Mouse (Mus musculus) retina, embryonic 14.5 days (tissue): ENCODE measurements around the gene Tmem19.
"Not testable (repeated sequence)": the region's sequence is repeated elsewhere in the genome, so short reads cannot be mapped to it uniquely, and the experiment has no call there.

Experiments
- DNase-seq: peaks from one replicate; pipeline ENCODE4 v3.0.0-alpha.2; 2015; ENCODE audit warnings: low spot score

Tmem19 gene

DNA sequence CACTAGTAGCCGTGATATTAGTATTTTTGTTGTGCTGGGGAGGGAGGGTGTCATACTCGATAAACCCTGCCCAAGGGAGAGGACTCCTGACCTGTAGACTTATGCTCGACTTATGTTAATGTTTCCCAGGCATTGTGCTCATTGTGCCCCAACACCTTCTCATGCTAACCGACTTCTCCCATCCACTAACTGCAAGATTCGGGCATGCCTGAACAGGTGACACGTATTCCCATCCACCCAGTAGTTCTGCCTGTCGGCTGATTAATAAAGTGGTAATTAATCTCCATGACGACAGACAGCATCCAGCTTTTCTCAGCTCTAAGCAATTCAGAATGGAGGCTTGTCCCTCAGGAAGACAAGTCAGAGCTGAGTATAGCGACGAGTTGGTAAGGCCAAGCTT is 13.3 kb downstream of the Tmem19 start:
- no peak for DNase-seq

DNA sequence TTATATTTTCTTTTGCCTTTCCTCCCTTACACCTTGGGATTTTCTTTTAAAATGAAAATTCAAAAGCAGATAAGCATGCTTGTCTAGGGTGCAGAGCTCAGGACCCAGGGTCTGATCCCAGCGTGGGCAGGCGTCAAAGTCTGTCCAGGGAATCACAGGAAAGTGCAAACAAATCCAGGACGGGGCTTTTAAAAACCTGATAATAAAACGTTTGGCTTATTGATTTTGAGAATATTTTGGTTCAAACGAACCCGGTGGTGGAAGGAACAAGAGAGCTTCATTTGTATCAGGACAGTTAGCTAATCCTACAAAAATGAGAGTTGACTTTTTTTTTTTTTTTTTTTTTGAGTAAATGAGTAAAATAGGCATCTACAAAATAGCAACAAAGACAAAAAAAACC is 14.2 kb downstream of the Tmem19 start:
- DNase-seq, result no peak

DNA sequence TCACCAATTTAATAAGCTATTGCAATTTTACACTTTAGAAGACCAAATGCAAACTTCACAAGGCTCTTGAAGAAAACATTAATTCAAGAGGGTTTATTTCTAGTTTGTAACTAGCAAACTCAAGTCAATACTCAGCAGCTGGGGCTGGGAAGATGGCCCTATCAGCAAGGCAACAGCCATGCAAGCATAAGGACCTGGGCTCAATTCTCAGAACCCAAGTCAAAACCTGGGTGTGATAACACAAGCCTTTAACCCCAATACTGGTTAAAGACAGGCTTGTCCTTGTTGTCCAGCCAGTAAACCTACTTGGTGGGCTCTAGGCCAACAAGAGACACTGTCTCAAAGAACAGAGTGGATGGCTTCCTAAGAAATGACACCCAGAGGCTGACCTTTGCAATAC is 15.9 kb downstream of the Tmem19 start:
- no peak for DNase-seq

DNA sequence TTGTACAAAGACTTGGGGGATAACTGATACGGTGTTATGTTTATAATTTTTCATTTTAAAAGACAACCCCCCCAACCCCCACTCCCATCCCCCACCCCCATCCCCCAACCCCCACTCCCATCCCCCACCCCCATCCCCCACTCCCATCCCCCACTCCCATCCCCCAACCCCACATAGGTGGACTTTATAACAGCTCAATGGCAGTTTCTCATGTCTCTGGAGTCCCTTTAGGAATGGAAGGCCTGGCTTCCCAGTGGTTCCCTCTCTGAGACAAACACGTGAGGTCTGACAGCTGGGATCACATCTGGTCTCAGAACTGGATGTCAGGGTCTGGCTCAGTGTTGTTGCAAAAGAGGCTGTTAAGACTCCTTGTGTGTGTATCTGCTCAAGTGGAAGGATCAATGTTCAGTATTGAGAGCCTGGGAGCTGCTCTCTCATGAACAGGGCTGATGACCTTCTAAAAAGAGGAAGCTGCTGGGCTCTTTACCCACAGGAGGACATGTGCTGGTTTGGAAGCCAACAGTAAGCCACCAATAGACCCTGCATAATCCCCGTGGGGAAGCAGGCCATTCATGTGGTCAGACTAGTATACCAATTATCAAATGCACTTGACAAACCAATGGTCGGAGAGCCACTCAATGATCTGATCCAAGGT is 19.4 kb downstream of the Tmem19 start:
- no peak for DNase-seq

DNA sequence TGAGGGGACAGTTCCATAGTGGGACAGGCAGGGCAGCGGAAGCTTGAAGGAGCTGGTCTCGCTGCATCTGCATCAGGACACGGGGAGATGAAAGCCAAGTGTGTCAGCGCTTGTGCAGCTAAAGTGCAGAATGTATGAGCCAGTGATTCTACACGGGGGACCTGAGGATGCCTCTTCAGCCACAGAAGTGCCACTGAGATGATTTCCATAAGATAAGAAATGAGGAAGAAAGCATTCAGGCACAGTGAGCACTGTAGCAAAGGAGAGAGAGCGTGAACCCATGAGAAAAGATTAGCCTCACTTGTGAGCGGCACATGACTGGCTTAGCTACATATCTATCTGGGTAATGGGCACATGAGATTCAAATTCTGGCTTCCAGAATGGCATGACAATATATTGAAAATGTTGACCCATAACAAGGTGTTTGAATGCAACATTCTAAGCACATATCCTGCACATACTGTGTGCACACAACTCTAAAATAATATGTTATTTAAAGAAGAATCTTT is 22.4 kb downstream of the Tmem19 start:
- no peak for DNase-seq

DNA sequence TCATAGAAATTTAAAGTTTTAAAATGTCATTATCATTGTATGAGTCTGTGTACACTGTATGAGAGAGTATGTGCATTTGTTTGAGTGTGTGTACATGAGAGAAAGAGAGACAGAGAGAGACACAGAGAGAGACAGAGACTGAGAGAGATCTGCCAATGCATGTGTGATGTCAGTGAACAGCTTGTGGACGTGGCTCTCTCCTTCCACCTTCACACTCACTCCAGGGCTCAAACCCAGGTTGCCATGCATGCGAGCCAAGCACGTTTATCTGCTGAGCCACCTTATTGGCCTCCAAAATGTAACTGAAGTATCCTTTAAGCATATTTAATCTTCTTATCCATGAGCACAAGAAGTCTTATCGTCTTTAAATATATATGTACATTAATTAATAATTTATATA is 25.4 kb downstream of the Tmem19 start:
- no peak for DNase-seq

DNA sequence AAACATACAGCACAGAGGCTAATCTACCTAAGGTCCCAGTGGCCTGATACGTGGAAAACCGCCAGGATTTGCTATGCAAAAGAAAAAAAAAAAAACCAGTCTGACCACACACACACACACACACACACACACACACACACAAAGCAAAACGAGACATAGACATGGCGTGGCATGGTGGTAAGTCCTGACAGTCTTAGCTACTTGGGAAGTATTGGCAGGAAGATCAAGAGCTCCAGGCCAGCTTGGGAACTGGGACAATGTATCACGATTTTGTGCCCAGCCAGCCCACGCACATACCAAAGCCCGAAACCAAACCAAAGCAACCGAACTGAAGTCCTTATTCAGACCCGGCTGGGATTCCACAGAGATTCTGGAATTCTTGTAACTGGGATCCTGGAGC is 28.8 kb downstream of the Tmem19 start:
- no peak for DNase-seq

DNA sequence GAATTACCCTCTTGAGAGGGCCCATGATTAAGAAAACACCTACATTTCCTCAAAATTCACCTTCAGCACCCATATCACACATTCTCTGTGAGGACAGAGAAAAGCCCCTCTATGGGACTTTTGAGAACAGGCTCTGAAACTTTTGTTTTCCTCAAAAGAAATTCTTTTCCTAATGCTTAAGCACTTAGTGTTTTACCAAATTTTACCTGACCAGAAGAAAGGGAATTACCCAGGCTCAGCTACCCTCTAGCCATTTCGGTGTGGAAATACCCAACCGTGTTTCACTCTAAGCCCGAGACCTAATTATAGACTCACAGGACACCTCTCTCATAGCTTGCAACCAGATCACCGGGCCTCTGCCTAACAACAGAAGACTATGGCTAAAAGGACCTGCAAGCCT is 29.3 kb downstream of the Tmem19 start:
- DNase-seq, result no peak

DNA sequence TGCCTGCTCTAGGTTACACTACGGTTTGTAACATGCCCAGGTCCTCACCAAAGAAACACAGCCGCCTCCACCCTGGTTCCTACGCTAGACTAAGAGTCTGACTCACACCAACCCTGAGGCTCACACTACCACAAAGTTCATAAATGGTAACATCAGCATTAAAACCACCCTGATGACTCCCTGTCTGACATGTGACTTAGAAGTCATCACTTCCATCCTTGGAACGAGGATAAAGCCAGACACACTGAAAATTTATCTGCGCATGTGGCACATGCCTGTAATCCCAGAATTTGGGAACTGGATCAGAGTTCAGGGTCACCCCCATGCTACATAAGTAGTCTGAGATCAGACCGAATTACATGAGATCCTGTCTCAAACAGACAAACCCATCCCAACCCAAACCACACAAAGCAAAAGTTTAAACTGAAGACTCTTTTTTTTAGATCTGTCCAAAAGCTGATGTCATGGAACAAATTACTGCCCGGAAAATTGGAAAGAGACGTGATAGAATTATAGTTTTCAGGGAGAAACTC is 29.8 kb downstream of the Tmem19 start:
- no peak for DNase-seq

DNA sequence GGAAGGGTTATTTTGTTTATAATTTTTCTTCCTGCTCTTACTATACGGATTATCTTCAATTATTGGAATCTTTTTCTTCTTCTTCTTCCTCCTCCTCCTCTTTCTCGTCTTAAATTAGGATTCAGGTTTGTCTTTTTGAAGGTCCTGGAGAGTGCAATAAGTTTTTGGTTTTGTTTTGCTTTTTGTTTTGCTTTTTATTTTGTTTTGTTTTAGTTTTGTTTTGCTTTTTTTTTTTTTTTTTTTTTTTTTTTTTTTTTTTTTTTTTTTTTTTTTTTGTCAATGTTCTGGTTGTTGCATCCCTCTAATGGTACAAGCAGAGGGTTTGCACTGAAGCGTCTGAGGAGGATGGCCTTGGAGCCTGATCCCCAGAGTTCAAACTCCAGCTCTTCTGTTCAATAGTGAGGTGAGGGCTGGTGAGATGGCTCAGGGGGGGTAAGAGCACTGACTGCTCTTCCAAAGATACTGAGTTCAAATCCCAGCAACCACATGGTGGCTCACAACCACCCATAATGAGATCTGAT is 33.2 kb downstream of the Tmem19 start:
- no peak for DNase-seq

DNA sequence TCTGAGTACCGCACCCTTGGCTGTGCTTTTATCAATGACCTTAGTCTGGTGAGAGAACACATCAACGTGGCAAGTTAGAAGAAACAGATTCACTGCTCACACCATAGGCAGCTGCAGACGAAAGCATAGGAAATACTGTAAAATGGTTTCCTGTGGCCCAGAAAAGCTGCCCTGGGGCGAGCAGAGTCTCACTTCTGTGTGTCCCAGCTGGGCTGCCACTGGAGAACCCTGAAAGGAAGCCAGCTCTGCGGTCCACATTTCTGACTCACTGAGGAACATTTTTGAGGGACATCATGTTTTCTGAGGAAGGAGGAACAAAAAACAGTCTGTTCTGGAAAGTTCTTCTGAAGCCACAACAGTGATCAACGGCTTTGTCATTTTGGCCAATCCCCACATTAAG is 33.8 kb downstream of the Tmem19 start:
- DNase-seq, result no peak

DNA sequence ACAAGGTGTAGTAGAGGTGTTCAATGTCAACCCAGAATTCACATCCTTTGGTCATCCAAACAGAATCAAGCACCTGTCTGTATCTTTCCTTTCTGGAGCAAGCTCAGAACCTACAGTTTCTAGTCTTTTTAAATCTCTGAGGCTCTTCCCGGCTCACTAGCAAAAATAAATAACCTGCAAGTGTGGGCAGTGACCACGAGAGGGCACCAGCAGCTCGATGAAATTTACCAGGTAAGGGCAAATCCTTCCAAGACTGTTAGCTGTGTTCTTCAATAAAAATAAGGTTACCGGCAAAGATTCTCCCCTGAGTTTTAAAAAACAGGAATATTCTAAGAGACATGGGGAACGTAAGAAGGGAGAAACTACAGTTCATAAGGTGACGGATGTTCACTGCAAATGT is 39.0 kb downstream of the Tmem19 start:
- DNase-seq, result peak; percentile 87

DNA sequence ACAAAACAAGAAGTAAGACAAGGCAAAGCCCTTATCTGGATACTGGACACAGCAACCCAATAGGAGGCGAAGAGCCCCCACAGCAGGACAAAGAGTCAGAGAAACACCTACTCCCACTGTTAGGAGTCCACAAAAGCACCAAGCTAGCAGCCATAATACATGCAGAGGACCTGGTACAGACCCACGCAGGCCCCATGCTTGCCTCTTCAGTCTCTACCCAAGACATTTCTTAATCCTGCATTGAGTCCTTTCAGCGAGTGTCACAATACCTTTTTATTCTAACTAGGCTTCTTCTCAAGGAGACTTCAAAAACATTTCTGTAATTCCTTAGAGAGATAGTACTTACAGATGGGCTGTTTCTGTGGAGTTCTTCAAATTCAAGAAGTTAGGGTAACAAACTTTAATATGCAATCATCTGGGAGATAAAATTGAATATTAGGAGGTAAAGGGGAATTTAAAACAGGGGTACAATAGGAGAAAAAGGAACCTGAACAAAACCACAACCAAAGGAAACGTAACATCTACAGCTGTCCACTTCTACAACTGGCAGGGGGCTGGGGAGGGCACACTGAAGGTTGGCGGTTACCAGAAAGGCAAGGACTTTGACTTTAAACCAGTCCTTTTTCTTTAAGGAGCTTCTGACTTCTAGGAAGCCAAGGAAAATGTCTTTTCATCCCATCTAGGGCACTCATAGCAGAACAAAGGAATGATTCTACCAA is 40.8 kb downstream of the Tmem19 start:
- no peak for DNase-seq

DNA sequence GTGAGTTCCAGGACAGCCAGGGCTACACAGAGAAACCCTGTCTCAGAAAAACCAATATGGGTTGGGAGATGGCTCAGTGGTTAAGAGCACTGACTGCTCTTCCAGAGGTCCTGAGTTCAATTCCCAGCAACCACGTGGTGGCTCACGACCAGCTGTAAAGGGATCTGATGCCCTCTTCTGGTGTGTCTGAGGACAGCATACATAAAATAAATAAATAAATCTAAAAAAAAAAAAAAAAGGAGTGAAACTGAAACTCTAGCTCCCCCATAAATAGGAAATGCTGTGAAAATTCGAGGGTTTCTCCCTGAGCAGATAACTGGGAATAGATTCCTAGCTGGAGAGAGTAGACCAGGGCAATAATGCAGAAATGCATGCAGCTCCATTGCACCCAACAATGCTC is 43.9 kb downstream of the Tmem19 start:
- not testable (repeated sequence) for DNase-seq

DNA sequence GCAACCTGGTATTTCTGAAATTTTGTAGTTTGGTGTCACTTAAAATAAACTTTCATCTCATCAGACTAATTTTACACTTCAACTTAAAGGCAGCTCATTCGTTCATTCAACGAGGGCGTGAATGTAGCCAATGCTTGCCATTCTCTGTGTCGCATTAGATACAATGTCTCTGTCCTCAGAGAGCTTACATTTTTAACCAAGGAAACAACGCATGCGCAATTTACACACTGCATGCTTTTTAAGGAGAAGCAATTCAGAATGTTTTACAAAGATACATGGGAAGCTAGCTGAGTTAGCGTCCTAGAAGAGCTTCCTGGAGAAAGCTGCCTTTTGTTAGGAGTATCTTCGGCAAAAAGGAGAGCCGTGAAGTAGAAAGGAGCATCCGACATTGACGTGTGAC is 46.0 kb downstream of the Tmem19 start:
- no peak for DNase-seq

DNA sequence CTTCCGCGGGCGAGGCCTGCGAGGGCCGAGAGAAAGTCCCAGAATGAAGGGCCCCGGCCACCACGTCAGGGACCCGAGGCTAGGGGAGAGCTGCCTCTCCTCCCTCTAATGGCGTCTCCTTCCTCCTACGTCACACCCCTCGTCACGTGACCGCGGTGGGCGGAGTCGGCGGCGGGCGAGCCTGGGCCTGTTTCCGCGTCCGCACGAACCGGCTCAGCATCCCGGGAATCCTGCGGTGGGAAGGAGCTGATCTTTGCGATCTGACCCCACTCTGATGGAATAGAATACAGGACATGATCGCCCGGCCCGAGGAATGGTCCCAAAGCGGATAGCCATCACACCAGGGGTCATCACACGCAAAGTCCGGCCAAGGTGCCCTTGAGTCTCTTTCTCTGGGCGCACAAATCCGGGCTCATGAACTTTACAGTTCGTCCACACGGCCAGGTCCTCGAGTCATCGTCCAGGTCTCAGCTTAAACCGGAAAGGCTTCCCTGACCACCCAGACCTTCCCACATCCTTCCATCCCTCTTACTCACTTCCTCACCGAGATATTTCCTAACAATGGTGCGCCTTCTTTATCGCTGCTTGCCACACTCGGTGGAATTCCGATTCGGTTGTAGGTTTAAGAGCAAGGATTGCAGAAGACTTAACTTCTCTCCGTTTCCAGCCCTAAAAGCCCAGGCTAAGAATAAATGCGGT is 46.7 kb downstream of the Tmem19 start, which contains the start of gene Rab21:
Rab21 (minus strand) TSS at position 122 of the 699 bp plus-strand sequence.
- DNase-seq, result peak; percentile 94

DNA sequence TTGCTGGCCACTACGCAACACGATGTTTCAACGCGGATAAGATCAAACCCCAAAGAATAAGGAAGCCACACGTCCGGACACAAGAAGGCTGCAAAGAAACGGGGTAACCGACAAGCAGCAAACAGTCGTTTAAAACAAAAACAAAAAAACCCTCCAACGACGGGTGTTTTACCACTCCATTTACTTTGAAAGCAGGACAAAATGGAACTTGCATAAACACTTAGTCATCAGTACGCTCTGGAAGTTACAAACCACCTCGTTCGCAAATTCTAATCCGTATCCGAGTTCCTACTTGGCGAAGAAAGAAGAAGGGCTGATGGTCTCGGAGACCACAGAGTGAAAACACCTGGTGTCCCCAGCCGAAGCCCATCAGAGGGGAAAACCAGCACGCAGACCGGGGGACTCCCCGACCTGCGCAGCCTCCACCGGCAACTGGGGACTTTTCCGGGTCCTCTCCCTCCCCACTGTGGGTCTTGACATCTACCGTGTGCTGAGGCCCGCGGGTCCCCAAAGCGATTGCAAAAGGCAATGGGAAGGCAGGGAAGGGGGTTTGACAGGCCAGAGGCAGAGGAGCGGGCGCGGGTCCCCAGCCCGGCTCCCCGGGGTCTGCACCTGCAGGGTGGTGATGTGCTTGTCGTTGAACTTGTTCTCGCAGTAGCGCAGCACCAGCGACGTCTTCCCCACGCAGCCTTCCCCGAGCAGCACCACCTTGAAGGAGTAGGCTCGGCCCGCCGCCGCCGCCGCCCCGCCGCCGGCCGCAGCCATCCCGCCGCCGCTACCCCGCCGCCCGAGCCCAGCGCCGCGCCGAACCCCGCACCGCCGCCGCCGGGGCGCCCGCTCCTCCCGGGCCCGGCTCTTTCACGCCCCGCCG is 47.5 kb downstream of the Tmem19 start:
- DNase-seq, result peak; percentile 39

DNA sequence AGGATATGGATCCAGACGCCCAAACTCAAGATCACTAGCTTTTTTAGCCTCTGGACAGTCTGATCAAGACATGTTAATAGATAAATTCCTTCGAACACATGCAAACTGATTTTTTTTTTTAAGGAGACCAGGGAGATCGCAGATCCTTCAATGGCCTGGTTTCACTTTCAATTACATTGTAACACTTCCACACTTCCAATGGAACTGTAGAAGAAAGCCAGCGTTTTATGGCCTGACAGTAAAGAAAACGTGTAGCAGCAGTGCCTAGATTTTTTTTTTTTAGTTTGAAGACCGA is 48.1 kb downstream of the Tmem19 start:
- peak; percentile 25 for DNase-seq

DNA sequence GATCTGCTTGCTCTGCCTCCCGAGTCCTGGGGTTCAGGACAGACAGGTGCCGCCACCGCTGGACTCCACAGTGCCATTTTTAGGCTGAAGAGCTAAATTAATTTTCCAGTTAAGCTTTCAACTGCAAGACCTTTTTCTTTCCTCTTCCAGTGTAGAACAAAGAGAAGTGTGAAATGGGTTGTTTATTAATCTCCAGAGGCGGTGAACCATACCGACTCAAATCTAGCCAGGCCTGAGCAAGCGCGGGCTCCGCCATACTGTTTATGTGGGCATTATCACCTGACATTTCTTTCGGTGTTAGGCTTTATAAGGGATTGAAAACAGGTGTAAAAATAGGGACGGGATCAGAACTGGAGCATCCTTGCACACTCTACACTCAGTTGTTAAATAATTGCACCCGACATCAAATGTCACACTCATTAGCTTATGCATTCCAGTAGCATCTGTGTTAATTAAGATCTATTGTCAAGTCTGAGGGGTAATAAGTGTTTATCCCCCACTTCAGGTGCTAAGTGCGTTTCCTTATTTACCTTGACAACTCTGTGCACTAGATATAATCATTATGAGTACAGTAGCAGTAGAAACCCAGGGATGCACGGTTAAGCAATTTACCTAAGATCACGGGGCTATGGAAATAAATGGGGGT is 48.5 kb downstream of the Tmem19 start:
- no peak for DNase-seq

DNA sequence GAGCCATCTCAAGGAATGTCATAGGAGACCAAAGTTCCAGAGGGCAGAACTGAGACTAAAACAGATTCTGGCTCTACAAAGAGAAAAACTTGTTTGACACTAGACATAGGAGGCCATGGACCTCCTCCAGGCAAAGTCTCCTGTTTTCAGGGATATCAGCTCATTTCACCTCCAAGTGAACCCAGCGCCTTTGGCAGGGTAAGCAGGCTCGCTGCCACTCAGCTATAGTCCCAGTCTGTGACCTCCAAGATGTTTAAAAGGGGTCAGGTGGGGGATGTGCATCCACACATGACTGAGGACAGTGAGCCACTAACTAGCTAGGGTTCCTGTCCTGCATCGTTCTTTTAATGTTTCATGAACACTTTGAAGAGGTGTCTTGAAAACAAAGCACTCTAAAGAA is 49.6 kb downstream of the Tmem19 start:
- peak; percentile 22 for DNase-seq

DNA sequence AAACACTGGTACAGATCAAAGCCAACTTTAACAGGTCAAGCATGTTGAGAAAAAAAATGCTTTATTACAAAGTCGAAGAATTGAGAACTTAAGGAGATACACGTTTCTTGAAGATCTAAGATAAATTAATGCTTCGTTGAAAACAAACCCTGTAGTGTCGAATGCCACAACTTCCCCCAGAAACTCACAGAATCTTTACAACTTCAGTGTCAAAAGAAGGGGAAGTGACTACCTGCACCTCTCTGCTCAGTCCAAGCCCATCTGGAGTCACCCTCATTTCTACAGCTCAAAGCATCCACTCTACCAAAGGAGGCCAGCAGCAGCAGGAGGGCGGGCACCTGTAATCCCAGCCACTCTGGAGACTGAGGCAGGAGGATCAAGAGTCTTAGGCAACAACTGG is 50.1 kb downstream of the Tmem19 start:
- no peak for DNase-seq
